Mouse (Mus musculus): ENCODE measurements around the gene Mical3.

Gene Mical3

DNA sequence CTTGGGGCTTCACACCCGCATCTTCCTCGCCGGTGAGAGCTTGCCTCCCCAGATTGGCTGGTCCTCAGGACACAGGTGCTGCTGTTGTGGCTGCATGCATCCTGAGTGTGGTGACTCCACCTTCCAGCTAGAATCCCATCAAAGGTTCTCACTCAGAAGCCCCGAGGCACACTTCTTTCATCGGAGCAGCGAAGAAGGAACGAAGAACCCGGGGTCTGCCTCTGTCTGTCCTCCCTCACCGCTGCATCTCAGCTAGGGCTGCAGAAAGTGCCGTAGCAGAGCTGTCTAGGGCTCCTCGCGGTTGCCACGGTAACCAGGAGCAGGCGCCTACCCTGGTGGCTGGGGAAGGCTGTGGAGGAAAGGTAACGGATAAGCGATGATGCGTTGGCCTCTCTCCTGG, at the start of gene Mical3:
Mical3 (minus strand) TSS at position 227 of the 400 bp plus-strand sequence.
- DNase-seq = peak; percentile 71 to 74

DNA sequence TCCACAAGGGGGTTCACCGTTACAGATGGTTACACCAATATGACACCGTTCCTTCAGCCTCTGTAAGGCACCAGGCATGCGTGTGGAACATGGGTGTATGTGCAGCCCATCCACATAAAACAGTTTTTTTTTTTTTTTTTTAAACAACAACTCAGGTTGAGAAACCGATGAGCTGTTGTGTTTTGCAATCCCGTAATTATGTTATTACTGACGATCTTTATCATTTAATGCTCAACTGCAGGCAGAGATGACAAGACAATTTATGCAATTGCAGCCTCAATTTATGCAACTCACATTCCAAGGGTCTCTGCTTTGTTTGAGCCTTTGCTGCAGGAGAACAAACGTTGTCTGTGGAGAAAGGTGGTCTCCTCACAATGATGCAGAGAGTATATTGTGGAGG, 49.0 kb upstream of the Mical3 start:
- no peak for DNase-seq

- DNase-seq = peak; percentile 47 to 82
These were observed 48.0 kb upstream of the Mical3 start for GRCm38 (mm10) chr6:121178700-121179358.

- DNase-seq = no peak
These were observed 46.4 kb upstream of the Mical3 start for GRCm38 (mm10) chr6:121177118-121177708.

DNA sequence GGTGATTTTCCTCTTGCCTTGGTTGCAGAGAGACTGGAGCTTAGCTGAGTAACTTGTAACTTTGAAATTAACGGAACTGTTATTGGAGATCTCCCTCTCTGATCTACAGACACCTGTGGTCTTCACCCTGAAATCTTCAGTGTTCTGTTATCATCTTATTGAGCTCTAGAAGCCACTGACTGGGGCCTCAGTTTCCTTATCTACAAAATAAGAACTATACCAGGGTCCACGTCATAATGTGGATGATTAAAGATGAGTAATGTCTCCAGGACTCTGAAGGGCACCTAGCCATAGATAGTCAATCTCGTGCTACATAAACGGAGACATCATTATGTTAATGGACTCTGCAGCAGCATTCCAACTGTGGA, 45.9 kb upstream of the Mical3 start:
- DNase-seq = no peak

DNA sequence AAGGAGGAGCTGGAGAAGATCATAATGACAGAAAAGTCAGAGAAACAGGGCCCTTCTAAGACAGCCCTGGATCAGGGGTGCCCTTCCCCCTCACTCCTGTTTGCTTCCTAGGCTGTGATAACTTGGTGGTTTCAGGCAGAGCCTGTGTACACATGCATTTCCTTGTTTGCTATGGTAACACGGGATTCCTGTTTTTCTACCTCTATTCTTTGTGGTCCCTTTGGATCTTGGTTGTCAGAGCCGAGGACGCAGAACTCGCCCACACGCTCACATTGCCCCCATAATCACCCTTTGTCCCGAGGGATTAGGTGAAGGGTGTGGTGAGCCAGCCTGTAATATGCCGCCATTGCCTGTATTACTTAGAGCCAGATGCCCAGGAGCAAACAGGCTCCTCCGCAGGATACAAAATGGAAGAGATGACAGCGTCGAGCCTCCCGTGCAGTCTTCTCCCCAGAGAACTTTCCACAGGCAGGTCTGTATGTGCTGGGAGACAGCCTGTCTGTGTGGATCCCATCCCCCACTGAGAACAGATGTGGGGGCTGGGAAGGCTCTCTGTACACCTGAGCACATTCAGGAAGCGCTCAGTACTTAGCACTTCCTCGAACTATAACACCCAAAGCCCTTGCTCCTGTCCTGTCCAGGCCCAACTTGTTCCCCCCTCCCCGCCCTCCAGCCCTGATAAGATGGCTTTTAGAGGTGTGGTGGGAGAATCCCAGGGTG, 45.4 kb upstream of the Mical3 start:
- no peak for DNase-seq

DNA sequence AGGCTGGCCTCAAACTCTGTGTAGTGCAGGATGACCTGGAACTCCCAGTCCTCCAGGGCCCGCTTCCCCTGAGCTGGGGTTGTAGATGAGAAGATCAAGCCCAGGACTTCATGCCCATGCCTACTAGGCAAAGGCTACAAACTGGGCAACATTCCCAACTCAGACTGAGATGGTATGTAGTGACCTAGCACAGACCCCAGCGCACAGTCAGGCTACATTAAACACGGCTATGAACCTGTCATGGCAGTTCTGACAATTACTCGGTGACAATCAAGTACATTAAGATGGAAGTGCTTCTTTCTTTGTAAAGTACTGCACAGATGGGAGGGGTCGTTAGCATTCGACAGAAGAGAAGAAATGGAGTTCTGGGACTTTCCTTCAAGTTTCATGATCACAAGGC, 44.0 kb upstream of the Mical3 start:
- no peak for DNase-seq

- no peak for DNase-seq
These were observed 42.7 kb upstream of the Mical3 start for GRCm38 (mm10) chr6:121173471-121173870.

DNA sequence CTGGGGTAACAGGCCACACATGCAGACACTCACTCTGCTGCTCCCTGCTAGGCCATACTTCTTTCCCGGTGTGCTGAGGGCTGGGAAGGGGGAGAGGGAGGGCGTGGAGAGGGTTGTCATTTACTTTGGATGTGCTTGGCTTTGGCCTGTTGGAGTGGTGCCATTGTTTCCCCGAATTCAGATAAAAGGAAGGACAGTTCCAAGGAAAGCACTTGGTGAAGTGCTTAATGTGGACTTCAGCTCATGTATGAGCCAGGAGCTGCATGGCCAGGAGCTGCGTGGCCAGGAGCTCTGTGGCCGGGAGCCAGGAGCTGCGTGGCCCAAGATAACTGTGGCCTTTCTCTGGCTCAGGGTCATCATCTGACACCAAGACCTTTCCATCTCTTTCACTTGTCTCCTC, 40.3 kb upstream of the Mical3 start:
- no peak for DNase-seq

GRCm38 (mm10) chr6:121167381-121167975, 36.7 kb upstream of the Mical3 start:
- DNase-seq = no peak

DNA sequence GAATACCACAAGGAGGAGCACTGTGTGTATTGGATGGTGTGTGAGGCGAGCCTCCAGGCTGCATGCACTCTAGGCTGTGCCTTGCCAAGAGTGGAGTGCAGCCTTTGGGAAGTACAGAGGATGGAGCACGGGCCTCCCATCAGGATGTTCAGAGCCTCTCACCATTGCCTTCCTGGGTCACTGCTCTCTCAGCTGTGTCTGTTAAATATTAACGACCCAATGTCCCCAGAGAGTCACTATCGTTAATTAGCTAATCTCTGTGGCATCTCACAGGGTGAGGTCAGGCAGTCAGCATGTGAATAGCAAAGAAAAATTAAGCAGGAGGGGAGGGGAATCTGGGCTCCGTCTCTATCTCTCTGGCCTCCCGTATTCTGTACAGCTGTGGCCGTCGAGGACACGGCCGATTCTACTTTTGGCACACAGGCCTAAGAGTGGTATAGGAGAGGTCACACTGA, 35.3 kb upstream of the Mical3 start:
- DNase-seq = no peak

DNA sequence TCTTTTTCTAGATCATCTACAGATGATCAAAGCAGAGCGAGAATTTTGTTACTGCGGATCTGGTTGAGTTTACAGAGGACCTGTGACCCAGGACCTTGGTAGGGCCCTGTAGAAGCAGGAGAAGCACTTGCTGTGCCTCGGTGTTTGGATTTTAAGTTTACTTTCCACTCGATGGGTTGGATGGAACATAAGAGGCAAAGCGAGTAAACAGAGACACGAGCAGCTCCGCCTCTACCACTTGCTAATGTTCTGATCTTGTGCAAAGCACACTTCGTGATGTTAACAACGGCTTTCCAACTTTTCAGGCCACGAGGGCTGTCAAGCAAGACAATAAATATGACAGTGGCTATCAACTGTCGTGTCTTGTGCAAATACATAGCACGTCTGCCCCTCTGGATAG, 31.8 kb upstream of the Mical3 start:
- DNase-seq = no peak

GRCm38 (mm10) chr6:121160126-121160525, 29.3 kb upstream of the Mical3 start:
- no peak for DNase-seq

- no peak for DNase-seq
These were observed 28.8 kb upstream of the Mical3 start for GRCm38 (mm10) chr6:121159616-121160015.

- DNase-seq = no peak
These were observed 25.2 kb upstream of the Mical3 start for GRCm38 (mm10) chr6:121156030-121156429.

- no peak for DNase-seq
These were observed 23.9 kb upstream of the Mical3 start for GRCm38 (mm10) chr6:121154451-121155300.

GRCm38 (mm10) chr6:121153177-121153576, 22.4 kb upstream of the Mical3 start:
- no peak for DNase-seq

GRCm38 (mm10) chr6:121151732-121152131, 20.9 kb upstream of the Mical3 start:
- DNase-seq = no peak

GRCm38 (mm10) chr6:121150126-121150525, 19.3 kb upstream of the Mical3 start:
- DNase-seq = no peak

DNA sequence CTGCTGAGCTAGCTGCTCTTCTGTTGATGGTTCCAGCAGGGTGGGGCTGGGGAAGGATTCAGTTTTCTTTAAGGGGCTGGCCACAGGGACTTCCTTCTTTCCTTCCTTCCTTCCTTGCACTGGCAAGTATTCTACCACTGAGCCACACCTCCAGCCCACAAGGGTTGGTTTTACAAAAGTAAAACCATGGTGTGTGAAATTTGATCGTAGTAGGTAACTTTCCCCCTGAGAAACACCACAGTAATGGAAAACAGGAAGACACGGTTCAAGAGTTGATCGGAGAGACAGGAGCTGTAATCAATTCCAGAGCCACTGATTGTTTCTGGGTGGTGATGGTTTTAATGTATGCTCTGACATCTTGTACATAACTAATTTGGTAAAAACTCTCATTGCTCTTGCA, 18.6 kb upstream of the Mical3 start:
- DNase-seq = no peak

GRCm38 (mm10) chr6:121148360-121148759, 17.6 kb upstream of the Mical3 start:
- no peak for DNase-seq

DNA sequence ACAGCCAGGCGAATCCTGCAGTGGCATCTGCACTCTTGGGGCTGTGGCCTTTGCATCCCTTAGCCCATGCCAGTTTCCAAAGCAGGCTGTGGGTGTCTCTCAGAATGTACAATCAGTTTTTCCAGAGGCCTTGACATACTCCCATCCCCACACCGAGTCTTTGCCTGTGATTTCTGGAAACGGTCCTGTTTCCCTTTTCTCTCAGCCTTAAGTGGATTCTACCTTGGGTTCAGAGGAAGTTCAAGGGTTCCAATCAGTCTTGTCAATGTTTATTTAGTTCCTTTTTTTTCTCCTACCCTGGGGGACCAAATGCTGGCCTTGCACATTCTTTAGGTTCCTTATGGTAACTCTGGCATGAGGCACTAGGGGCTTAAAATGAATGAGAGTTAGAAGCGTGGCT, 16.0 kb upstream of the Mical3 start:
- no peak for DNase-seq

DNA sequence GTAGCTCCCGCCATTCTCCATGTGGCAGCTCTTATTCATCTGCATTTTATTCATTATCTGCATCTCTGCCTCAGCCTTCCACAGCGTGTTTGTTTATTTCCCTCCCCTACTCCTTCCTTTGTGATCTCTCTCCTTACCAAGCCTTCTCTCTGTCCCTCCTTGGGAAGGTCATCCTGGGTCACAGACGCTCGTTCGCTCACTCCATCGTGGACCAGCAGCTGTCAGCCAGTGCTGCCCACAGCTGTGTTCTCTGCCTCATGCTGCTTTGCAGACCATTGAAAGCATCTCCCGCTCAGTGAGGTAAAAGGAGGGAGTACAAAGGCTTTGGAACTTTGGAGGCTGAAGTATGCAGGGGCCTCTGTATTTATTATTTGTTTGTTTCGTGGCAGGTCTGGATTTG, 15.1 kb upstream of the Mical3 start:
- DNase-seq = no peak
